Mouse (Mus musculus) myocyte (in vitro differentiated cells): ENCODE measurements around the gene Raver1.

Experiments
- E2F4 ChIP-seq: IDR thresholded peaks from one replicate; pipeline ENCODE4 v1.6.1; 2011; ENCODE audit warnings: mild to moderate bottlenecking, control low read depth, moderate library complexity; ENCODE audit not compliant: insufficient read depth
- MAX ChIP-seq: IDR thresholded peaks from one replicate; pipeline ENCODE4 v1.6.1; 2011; ENCODE audit warnings: low read depth, mild to moderate bottlenecking, control low read depth
- MYOD1 ChIP-seq, 3 experiments: IDR thresholded peaks; one replicate each; pipeline ENCODE4 v1.6.1; 2011; ENCODE audit warnings: control low read depth in 2 of 3, low read depth in 2 of 3, mild to moderate bottlenecking in 2 of 3, moderate library complexity in 1 of 3; ENCODE audit not compliant: insufficient read length in 2 of 3, control insufficient read depth in 1 of 3
- MYOG ChIP-seq, 3 experiments: IDR thresholded peaks; one replicate each; pipeline ENCODE4 v1.6.1; 2011; ENCODE audit warnings: control low read depth in 2 of 3, low read depth in 2 of 3, mild to moderate bottlenecking in 2 of 3; ENCODE audit not compliant: insufficient read length in 2 of 3, control insufficient read depth in 1 of 3, insufficient read depth in 1 of 3
- POLR2A ChIP-seq: IDR thresholded peaks from one replicate; pipeline ENCODE4 v1.6.1; 2011; ENCODE audit warnings: low read depth, mild to moderate bottlenecking, control low read depth, moderate library complexity; ENCODE audit not compliant: insufficient read length

GRCm38 (mm10) chr9:21095958-21096357, 4.2 kb upstream of the Raver1 start:
- TF ChIP-seq POLR2A = no peak
- TF ChIP-seq E2F4 = no peak
- TF ChIP-seq MAX = no peak
- TF ChIP-seq MYOD1 (IDR thresholded peaks at IDR 0.05; ENCODE audit: control insufficient read depth in 1 of 3, insufficient read length in 2 of 3, low read depth in 2 of 3) = no peak
- no peak for TF ChIP-seq MYOG (IDR thresholded peaks at IDR 0.05; ENCODE audit: control insufficient read depth in 1 of 3, insufficient read depth in 1 of 3, insufficient read length in 2 of 3, low read depth in 2 of 3)
